Mouse (Mus musculus) left cerebral cortex, postnatal 36 days (tissue): ENCODE results near the gene Slc30a7. TPM values are rescaled to one million over a fixed set of nuclear protein-coding genes. Genes with fewer than 3 reads are reported as not detected.
A peak's percentile ranks its signal among the peaks of the same experiment; 100 is the strongest.

Source experiments
- DNase-seq, 2 experiments: peaks; one replicate each; pipeline ENCODE4 v3.0.0; 2021 to 2022; ENCODE audit warnings: low spot score in 2 of 2, mixed read lengths in 1 of 2
- intact Hi-C: fragments of 180-260 bp; cut with DNase I; formaldehyde crosslinking; loops from one replicate; pipeline ENCODE4 v1.15.1; 2025
- total RNA-seq, 2 experiments: library from RNA; stranded (reverse); gene quantifications; 2 replicates each; pipeline ENCODE4 v1.2.3; 2021

Slc30a7 gene
- total RNA-seq, 2 experiments from 2014 or later: 24.0 to 31.2 TPM

- DNase-seq: no peak
- intact Hi-C loops: no loop called here
Measured at GRCm38 (mm10) chr3:115993025-115993424, 14.2 kb downstream of the Slc30a7 start.

GRCm38 (mm10) chr3:115992588-115992987 is 14.6 kb downstream of the Slc30a7 start:
- intact Hi-C loops: no loop called here
- no peak for DNase-seq

- DNase-seq: no peak
Measured at GRCm38 (mm10) chr3:115992103-115992502, 15.1 kb downstream of the Slc30a7 start.

GRCm38 (mm10) chr3:115985183-115985892 is 21.9 kb downstream of the Slc30a7 start:
- no peak for DNase-seq
- intact Hi-C loops: no loop called here

More at GRCm38 (mm10) chr3:115992103-115992502, 15.1 kb downstream of the Slc30a7 start:
- intact Hi-C loops: no loop called here

- intact Hi-C loops: loop anchor here (5.0 kb wide), 1 partner anchor 272 kb away; no protein-coding TSS in a partner anchor
- DNase-seq: no peak
Measured at GRCm38 (mm10) chr3:115984653-115985052, 22.6 kb downstream of the Slc30a7 start.

- peak in 1 of 2 experiments; percentile 12 for DNase-seq
- intact Hi-C loops: loop anchor here (5.0 kb wide), 1 partner anchor 271 kb away; no protein-coding TSS in a partner anchor
Measured at GRCm38 (mm10) chr3:115983217-115983616, 24.0 kb downstream of the Slc30a7 start.

GRCm38 (mm10) chr3:115979000-115979399 is 28.2 kb downstream of the Slc30a7 start:
- DNase-seq: no peak
- intact Hi-C loops: loop anchor here (1.0 kb wide), 1 partner anchor 318 kb away; no protein-coding TSS in a partner anchor

GRCm38 (mm10) chr3:115974995-115975394 is 32.2 kb downstream of the Slc30a7 start:
- no peak for DNase-seq
- intact Hi-C loops: no loop called here

- DNase-seq: no peak
- intact Hi-C loops: no loop called here
Measured at GRCm38 (mm10) chr3:115974228-115974627, 33.0 kb downstream of the Slc30a7 start.

GRCm38 (mm10) chr3:115971891-115972646 is 35.1 kb downstream of the Slc30a7 start:
- no peak for DNase-seq
- intact Hi-C loops: no loop called here

GRCm38 (mm10) chr3:115971045-115971785 is 36.0 kb downstream of the Slc30a7 start:
- DNase-seq: no peak
- intact Hi-C loops: no loop called here

GRCm38 (mm10) chr3:115968745-115969530 is 38.3 kb downstream of the Slc30a7 start:
- DNase-seq: no peak
- intact Hi-C loops: no loop called here

- DNase-seq: no peak
- intact Hi-C loops: no loop called here
Measured at GRCm38 (mm10) chr3:115964071-115964470, 43.1 kb downstream of the Slc30a7 start.

GRCm38 (mm10) chr3:115963597-115963996 is 43.6 kb downstream of the Slc30a7 start:
- DNase-seq: no peak
- intact Hi-C loops: no loop called here

- no peak for DNase-seq
- intact Hi-C loops: no loop called here
Measured at GRCm38 (mm10) chr3:115962028-115962415, 45.2 kb downstream of the Slc30a7 start.

GRCm38 (mm10) chr3:115961311-115962027 is 45.7 kb downstream of the Slc30a7 start:
- intact Hi-C loops: no loop called here
- DNase-seq: no peak

- intact Hi-C loops: no loop called here
- no peak for DNase-seq
Measured at GRCm38 (mm10) chr3:115957223-115957622, 50.0 kb downstream of the Slc30a7 start.

- DNase-seq: no peak
- intact Hi-C loops: no loop called here
Measured at GRCm38 (mm10) chr3:115953088-115953487, 54.1 kb downstream of the Slc30a7 start.

GRCm38 (mm10) chr3:115952356-115952755 is 54.9 kb downstream of the Slc30a7 start:
- DNase-seq: no peak
- intact Hi-C loops: no loop called here
